Mouse (Mus musculus): Measurements from ENCODE around the gene Ptger1. TPM values are rescaled to one million over a fixed set of nuclear protein-coding genes. Genes with fewer than 3 reads are reported as not detected.

The Ptger1 gene
- polyA plus RNA-seq, 1 experiment from 2014 or later: 0.46 TPM

DNA sequence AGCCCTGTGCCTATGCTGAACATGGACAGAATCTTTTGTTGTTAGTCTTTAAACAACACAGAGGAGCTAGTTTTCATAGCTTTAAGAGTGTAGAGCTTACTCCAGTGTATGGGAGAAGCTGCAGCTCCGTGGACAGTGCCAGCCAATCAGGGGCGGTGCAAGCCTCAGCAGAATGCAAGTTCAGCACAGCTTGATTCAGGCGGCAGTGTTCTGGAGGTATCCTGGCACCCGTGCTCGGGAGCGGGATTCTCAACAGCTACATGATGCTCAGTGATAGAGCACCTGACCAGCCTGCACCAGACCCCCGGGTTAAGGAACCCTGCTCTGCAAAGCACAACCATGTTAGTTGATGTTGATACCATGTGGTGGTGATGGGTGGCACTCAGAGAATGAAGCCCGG, 5.9 kb upstream of the Ptger1 start:
- peak overlapping the region; percentile 29 for H3K4me2 ChIP-seq
- no peaks in the 10 kb centered on the region for H3K27me3 ChIP-seq
- H3K4me3 ChIP-seq: no peak overlapping the region
- 0 out of 2 replicates have a peak overlapping the region, but pooled peaks have one; percentile 31 for H3K9ac ChIP-seq
- 0 out of 2 replicates have a peak, but pooled peaks have one; percentile 24 for ATAC-seq (ENCODE audit: low read depth)
- peaks cover 42% of the 10 kb centered on the region for H3K4me1 ChIP-seq (replicated peaks)
- 8% methylated on average over 8 of the region's 8 CpGs for WGBS
- H3K36me3 ChIP-seq: peaks cover 20% of the 10 kb centered on the region; the same call in 1 of the 2 replicates
- peak overlapping the region; percentile 34 for H3K27ac ChIP-seq (replicated peaks)
- H3K9me3 ChIP-seq: no peaks in the 10 kb centered on the region

DNA sequence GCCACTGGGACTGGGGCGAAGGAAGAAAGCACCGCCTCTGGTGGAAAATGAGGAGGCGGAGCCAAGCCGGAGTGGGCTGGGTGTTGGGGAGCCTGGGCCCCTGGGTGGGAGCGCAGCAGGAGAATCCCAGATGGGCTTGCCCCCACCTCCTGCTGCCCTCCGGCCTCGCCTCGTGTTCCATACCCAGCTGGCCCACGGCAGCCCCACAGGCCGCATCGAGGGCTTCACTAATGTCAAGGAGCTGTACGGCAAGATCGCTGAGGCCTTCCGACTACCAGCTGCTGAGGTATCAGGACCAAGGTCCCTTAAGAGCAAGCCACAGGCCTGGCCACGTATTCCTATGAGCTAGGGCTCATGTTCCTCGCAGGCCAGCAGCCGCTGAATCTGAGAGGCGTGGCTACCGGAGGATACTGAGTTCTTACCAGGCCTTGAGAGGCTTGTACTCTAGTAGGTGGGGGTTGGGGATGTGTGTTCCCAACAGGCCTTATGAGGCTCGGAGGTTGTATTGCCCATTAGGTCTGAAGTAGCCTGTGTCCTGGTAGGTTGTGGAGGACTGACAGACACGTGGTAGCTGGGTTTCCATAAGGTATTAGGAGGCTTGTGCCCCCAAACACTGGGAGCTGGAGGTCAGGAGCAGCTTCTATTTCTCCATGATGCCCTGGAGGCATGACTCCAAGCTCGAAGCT, 5.3 kb upstream of the Ptger1 start:
- Histone ChIP-seq H3K4me3 (no peak overlapping the region), H3K4me2 (peak overlapping the region; percentile 29), H3K9ac (peak overlapping the region; percentile 31), H3K27me3 (no peaks in the 10 kb centered on the region), H3K4me1 (replicated peaks) (peaks cover 48% of the 10 kb centered on the region), H3K36me3 (peaks cover 20% of the 10 kb centered on the region; the same call in 1 of the 2 replicates), H3K9me3 (no peaks in the 10 kb centered on the region), H3K27ac (replicated peaks) (peak overlapping the region; percentile 34)
- 0 out of 2 replicates have a peak, but pooled peaks have one; percentile 2 for ATAC-seq (ENCODE audit: low read depth)
- WGBS: 15% methylated on average over 22 of the region's 22 CpGs

DNA sequence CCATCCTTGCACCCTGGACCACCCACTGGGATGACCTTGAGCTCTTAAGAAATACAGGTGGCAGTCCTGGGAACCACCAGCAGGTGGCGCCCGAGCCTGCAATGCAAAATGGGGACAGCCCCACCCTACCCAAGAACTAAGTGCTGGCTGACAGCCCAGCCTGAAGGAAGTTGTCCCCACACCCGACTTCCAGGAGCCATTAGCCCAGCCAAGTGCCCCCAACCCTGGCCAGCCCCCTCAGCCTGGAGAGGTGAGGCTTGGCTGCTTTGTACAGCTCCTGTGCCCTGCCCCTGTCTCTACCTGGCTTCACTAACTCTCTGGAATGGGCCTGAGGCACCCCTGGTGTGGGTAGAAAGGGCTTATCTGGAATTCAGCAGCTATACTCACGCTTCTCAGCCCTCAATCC, 4.1 kb upstream of the Ptger1 start:
- H3K4me3 ChIP-seq: no peak overlapping the region
- H3K9ac ChIP-seq: no peak overlapping the region
- peak; percentile 40 for ATAC-seq (ENCODE audit: low read depth)
- H3K36me3 ChIP-seq: peaks cover 20% of the 10 kb centered on the region; the same call in 1 of the 2 replicates
- no peak overlapping the region for H3K27ac ChIP-seq (replicated peaks)
- 18% methylated on average over 4 of the region's 4 CpGs for WGBS
- H3K4me2 ChIP-seq: no peak overlapping the region
- peaks cover 7% of the 10 kb centered on the region for H3K27me3 ChIP-seq
- H3K9me3 ChIP-seq: no peaks in the 10 kb centered on the region
- peaks cover 54% of the 10 kb centered on the region for H3K4me1 ChIP-seq (replicated peaks)

DNA sequence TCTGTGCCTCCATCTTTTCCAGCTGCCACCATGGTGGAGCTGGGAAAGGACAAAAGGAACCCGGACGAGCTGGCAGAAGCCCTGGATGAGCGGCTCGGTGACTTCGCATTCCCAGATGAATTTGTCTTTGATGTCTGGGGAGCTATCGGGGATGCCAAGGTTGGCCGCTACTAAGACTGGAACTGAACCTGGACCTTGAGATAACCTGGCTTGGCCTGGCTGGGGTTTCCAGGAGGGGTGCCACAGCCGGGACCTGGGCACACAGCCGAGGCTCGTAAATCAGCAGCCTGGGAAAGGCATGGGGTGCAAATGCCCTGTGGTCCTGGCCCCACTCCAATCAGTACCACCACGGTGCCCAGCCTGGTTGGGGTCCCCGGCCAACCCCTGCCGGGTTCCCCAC, 2.4 kb upstream of the Ptger1 start:
- Histone ChIP-seq H3K4me3 (no peak overlapping the region), H3K27me3 (peaks cover 12% of the 10 kb centered on the region), H3K9ac (no peak overlapping the region), H3K36me3 (peaks cover 22% of the 10 kb centered on the region; the same call in 1 of the 2 replicates), H3K4me2 (no peak overlapping the region), H3K27ac (replicated peaks) (no peak overlapping the region), H3K4me1 (replicated peaks) (peaks cover 68% of the 10 kb centered on the region), H3K9me3 (no peaks in the 10 kb centered on the region)
- no peak for ATAC-seq (ENCODE audit: low read depth)
- 84% methylated on average over 13 of the region's 13 CpGs for WGBS

DNA sequence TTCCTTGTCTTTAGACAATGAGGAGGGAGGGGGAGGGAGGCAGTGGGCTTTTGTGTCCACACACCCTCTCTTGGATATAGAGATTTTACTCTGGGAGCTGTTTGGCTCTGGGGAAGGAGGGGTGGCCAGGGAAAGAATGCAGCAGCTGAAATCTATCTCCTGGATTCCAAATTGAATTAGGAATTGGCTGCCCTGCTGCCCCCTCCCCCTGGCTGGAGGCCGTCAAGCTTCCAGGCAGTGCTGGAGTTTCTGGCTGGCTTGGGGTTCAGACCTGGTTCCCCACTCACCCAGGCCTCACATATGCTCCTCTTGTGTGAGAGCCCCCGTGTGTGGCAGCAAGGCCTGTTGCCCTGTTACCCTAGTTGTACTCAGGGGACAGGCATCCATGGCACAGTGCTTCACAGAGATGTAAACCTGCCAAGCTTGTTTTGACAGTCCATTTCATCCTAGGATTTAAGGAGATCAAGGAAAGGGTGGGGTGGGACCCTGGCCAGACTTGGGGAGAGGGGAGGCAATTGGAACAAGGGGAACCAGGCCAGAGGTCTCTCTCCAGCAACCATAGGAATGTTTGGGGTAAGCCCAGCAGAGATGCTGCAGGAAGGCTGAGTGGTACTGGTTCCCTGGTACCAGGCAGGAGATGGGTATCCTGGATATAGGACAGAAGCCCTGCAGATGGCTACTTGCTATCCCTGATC, 1.4 kb upstream of the Ptger1 start:
- 57% methylated on average over 2 of the region's 2 CpGs for WGBS
- H3K9me3 ChIP-seq: no peaks in the 10 kb centered on the region
- H3K36me3 ChIP-seq: peaks cover 32% of the 10 kb centered on the region
- H3K4me2 ChIP-seq: no peak overlapping the region
- H3K4me3 ChIP-seq: no peak overlapping the region
- ATAC-seq (ENCODE audit: low read depth): no peak
- H3K27me3 ChIP-seq: peaks cover 12% of the 10 kb centered on the region
- H3K9ac ChIP-seq: no peak overlapping the region
- peaks cover 63% of the 10 kb centered on the region for H3K4me1 ChIP-seq (replicated peaks)
- H3K27ac ChIP-seq (replicated peaks): no peak overlapping the region

DNA sequence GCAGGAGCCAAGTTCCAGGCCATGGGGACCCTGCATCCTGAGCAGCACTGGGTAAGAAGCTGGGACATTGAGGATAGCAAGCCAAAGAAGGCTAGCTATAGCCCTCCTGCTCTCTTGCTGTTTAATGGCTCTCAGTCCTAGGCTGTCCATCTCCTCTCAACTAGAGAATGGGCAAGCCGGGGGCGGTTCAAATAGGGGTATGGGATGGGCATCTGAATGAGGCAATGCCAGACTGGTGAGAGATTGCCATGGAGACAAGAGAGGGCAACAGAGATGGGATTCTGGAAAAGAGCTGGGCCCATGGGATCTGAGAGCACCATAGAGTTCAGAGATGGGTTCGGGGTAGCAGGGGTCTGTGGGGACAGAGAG, 372 bp downstream of the Ptger1 start:
- Histone ChIP-seq H3K27ac (replicated peaks) (0 out of 2 replicates have a peak overlapping the region, but pooled peaks have one; percentile 49), H3K4me3 (no peak overlapping the region), H3K27me3 (peaks cover 12% of the 10 kb centered on the region), H3K9me3 (no peaks in the 10 kb centered on the region), H3K36me3 (peaks cover 49% of the 10 kb centered on the region), H3K4me1 (replicated peaks) (peaks cover 45% of the 10 kb centered on the region), H3K9ac (peak overlapping the region; percentile 49; the same call in 1 of the 2 replicates), H3K4me2 (no peak overlapping the region)
- WGBS: 94% methylated on average over 3 of the region's 3 CpGs
- ATAC-seq (ENCODE audit: low read depth): no peak

DNA sequence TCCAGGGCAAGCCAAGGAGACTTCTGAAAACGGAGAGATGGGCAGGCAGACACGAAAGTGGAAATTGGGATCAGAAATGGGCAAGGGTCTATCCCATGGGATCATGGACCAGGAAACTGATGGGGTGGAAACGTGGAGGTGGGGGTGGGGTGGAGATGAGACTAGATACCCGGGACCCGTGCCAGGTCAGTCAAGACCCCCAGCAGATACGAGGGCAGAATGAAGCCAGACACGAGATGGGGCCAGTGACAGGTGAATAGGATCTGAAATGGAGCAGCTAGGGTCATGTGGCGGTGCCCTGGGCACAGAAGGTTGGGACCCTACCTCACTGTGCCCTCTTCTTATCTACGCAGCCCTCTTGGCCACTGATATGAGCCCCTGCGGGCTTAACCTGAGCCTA, 1.0 kb downstream of the Ptger1 start:
- Histone ChIP-seq H3K4me1 (replicated peaks) (peaks cover 38% of the 10 kb centered on the region), H3K4me2 (peak overlapping the region; percentile 65), H3K4me3 (no peak overlapping the region), H3K36me3 (peaks cover 56% of the 10 kb centered on the region), H3K9me3 (no peaks in the 10 kb centered on the region), H3K27me3 (peaks cover 12% of the 10 kb centered on the region), H3K27ac (replicated peaks) (no peak overlapping the region), H3K9ac (no peak overlapping the region)
- 82% methylated on average over 10 of the region's 10 CpGs for WGBS
- peak; percentile 7; the same call in 1 of the 2 replicates for ATAC-seq (ENCODE audit: low read depth)

DNA sequence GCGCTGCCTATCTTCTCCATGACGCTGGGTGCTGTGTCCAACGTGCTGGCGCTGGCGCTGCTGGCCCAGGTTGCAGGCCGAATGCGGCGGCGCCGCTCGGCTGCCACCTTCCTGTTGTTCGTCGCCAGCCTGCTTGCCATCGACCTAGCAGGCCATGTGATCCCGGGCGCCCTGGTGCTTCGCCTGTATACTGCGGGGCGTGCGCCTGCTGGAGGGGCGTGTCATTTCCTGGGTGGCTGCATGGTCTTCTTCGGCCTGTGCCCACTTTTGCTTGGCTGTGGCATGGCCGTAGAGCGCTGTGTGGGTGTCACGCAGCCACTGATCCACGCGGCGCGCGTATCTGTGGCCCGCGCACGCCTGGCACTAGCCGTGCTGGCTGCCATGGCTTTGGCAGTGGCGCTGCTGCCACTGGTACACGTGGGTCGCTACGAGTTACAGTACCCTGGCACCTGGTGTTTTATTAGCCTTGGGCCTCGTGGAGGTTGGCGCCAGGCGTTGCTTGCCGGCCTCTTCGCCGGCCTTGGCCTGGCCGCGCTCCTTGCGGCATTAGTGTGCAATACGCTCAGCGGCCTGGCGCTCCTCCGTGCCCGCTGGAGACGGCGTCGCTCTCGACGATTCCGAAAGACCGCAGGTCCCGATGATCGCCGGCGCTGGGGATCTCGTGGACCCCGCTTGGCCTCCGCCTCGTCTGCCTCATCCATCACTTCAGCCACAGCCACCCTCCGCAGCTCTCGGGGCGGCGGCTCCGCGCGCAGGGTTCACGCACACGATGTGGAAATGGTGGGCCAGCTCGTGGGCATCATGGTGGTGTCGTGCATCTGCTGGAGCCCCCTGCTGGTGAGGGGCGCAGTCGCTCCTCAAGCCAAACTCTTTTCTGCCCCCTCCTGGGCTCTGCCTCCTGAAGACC, 1.8 kb downstream of the Ptger1 start:
- H3K4me1 ChIP-seq (replicated peaks): peaks cover 34% of the 10 kb centered on the region
- peaks cover 12% of the 10 kb centered on the region for H3K27me3 ChIP-seq
- H3K27ac ChIP-seq (replicated peaks): 0 out of 2 replicates have a peak overlapping the region, but pooled peaks have one; percentile 13
- H3K36me3 ChIP-seq: peaks cover 59% of the 10 kb centered on the region
- H3K9me3 ChIP-seq: no peaks in the 10 kb centered on the region
- H3K4me3 ChIP-seq: peak overlapping the region; percentile 36
- peak overlapping the region; percentile 62 for H3K9ac ChIP-seq
- ATAC-seq (ENCODE audit: low read depth): peak; percentile 54
- peak overlapping the region; percentile 65 for H3K4me2 ChIP-seq
- 20% methylated on average over 80 of the region's 80 CpGs for WGBS

DNA sequence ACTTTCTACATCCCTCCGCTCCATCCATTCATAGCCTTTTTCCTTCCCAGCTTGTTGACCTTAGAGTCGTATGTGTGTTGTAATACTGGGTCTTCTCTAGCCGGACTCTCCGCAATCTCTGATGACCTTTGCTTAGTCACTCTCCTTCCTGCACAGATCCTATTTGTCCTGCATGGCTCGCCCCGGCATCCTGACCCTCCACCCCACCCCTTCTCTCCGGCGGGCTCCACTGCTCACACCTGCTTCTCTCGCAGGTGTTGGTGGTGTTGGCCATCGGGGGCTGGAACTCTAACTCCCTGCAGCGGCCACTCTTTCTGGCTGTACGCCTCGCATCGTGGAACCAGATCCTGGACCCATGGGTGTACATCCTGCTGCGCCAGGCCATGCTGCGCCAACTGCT, 2.5 kb downstream of the Ptger1 start:
- no peak overlapping the region for H3K27ac ChIP-seq (replicated peaks)
- peaks cover 59% of the 10 kb centered on the region for H3K36me3 ChIP-seq
- H3K9ac ChIP-seq: no peak overlapping the region
- ATAC-seq (ENCODE audit: low read depth): 0 out of 2 replicates have a peak, but pooled peaks have one; percentile 3
- H3K27me3 ChIP-seq: peaks cover 12% of the 10 kb centered on the region
- no peak overlapping the region; the same call in 1 of the 2 replicates for H3K4me2 ChIP-seq
- H3K4me1 ChIP-seq (replicated peaks): peaks cover 34% of the 10 kb centered on the region
- WGBS: 80% methylated on average over 16 of the region's 16 CpGs
- no peaks in the 10 kb centered on the region for H3K9me3 ChIP-seq
- H3K4me3 ChIP-seq: 0 out of 2 replicates have a peak overlapping the region, but pooled peaks have one; percentile 36

DNA sequence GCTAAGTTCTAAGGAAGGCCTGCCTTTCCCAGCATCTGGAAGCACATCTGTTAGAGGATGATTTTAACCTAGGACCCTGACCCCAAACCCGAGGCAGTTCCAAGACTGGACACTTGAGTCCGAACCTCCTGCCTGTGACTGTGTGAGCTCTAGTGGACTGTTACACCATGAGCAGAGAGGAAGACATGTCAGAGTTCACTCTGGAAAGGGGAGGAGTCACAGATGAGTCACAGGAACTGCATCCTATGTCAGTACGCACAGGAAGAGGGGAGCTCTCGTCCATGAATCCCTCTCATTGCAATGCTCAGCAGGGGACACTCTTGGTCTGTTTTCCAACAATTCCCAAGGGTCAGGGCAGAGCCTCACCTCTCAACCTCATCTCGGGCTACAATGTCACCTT, 6.5 kb downstream of the Ptger1 start:
- Histone ChIP-seq H3K36me3 (peaks cover 76% of the 10 kb centered on the region), H3K27ac (replicated peaks) (no peak overlapping the region), H3K4me2 (no peak overlapping the region), H3K4me3 (no peak overlapping the region), H3K27me3 (no peaks in the 10 kb centered on the region), H3K9ac (no peak overlapping the region), H3K9me3 (no peaks in the 10 kb centered on the region), H3K4me1 (replicated peaks) (peaks cover 10% of the 10 kb centered on the region)
- WGBS: 64% methylated on average over 5 of the region's 5 CpGs
- no peak for ATAC-seq (ENCODE audit: low read depth)

DNA sequence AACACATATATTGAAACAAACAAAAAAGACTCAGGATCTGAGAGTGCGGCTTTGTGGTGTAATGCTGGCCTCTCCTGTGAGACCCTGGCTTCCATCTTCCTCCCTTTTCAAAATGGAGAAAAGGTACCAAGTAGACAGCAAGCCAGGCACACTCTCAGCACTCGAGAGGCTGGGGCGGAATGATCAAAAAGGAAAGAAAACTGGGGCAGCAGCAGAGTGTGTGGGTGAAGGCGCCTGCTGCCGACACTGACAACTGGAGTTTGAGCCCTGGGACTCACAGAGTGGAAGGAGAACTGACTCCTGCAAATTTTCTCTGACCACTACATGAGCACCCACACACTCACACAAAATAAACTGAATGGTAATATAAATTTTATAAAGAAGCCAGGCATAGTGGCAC, 8.0 kb downstream of the Ptger1 start:
- no peak overlapping the region for H3K4me3 ChIP-seq
- no peak for ATAC-seq (ENCODE audit: low read depth)
- H3K27ac ChIP-seq (replicated peaks): no peak overlapping the region
- WGBS: 89% methylated on average over 5 of the region's 5 CpGs
- H3K27me3 ChIP-seq: no peaks in the 10 kb centered on the region
- H3K9me3 ChIP-seq: no peaks in the 10 kb centered on the region
- H3K36me3 ChIP-seq: peaks cover 86% of the 10 kb centered on the region
- H3K4me1 ChIP-seq (replicated peaks): no peaks in the 10 kb centered on the region
- H3K4me2 ChIP-seq: no peak overlapping the region
- no peak overlapping the region for H3K9ac ChIP-seq

Data from neural tube, embryonic 13.5 days (tissue).